Mouse (Mus musculus): Measurements from ENCODE around the gene Suclg2. TPM values are rescaled to one million over a fixed set of nuclear protein-coding genes. Genes with fewer than 3 reads are reported as not detected.

The Suclg2 gene
- polyA plus RNA-seq, 1 experiment from 2014 or later, result 92.2 TPM

DNA sequence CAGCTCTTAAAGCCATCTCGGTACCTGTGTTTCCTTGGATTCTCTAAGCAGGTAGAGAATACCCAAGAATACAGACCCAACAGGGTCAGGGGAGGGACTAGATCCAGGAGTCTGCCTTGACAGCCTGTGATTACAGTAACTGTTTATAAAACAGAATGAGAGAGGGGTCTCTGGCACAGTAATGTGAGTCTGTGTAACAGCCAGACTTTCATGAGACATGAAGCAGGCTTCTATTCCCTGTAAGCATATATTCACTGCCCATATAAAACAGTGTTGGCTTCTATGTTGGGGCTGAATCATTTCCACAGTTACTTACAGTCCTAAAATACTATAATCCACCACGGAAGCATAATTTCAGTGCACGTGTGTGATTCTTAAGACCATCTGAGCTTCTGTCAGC lies 19.3 kb downstream of the Suclg2 start:
- 73% methylated on average over 3 of the region's 3 CpGs for WGBS
- H3K27ac ChIP-seq (replicated peaks), result no peak overlapping the region
- H3K9me3 ChIP-seq, result no peaks in the 10 kb centered on the region
- no peaks in the 10 kb centered on the region for H3K27me3 ChIP-seq (replicated peaks)
- H3K4me3 ChIP-seq, result no peak overlapping the region
- no peaks in the 10 kb centered on the region for H3K36me3 ChIP-seq
- H3K4me2 ChIP-seq, result no peak overlapping the region
- H3K4me1 ChIP-seq, result peaks cover 46% of the 10 kb centered on the region
- no peak for ATAC-seq (ENCODE audit: extremely low read depth, insufficient number of reproducible peaks, low FRiP score, low TSS enrichment)
- no peak overlapping the region for H3K9ac ChIP-seq

DNA sequence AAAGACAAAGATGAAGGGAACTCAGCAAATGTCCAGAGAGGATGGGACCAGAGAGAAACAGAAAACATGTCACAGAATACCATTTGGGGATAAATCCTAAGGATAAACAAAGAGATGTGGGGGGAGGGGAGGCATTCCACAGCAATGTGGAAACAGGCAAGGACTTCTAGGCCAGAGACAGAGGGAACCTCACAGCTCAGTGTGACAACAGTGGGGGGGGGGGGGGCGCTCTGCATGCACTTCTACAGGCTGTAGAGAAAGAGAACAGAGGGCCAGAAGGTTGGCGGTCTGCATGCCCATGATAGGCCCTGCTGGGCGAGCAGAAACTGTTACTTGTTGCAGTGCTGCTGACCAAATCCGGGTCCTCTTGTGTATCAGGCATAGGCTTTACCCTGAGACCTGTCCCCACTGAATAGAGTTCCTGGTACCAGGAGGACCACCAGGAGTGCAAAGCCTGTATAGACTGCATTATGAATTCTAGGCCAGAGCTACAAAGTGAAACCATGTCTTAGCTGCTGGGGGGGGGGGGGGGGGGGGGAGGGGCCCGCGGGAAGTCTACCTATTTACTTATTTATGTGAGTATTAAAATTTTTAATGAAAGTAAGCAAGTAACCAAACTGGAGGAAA lies 20.0 kb downstream of the Suclg2 start:
- H3K4me2 ChIP-seq, result peak overlapping the region; percentile 42
- H3K9ac ChIP-seq, result peak overlapping the region; percentile 40; the same call in 1 of the 2 replicates
- no peak for ATAC-seq (ENCODE audit: extremely low read depth, insufficient number of reproducible peaks, low FRiP score, low TSS enrichment)
- peaks cover 44% of the 10 kb centered on the region for H3K4me1 ChIP-seq
- H3K36me3 ChIP-seq, result no peaks in the 10 kb centered on the region
- no peaks in the 10 kb centered on the region for H3K9me3 ChIP-seq
- no peaks in the 10 kb centered on the region for H3K27me3 ChIP-seq (replicated peaks)
- H3K4me3 ChIP-seq, result no peak overlapping the region
- 32% methylated on average over 3 of the region's 6 CpGs for WGBS
- no peak overlapping the region for H3K27ac ChIP-seq (replicated peaks)

DNA sequence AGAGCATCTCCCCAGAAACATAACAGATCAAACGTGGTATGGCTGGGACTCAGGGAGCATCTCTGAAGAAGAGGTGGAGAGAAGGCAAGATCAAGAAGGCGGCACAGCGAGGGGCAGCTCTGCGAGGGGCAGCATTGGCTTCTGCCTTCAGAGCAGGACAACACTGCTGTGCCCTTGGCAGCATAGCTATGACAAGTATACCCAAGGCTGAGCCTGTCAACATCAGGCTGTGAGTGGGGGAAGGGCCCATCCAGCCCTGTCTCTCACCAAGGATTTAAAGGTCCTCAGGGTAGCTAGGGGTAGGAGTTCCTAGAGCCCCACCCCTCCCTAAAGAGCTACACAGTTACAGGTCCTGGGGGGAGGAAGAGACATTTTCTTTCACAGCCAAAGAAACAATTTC lies 23.7 kb downstream of the Suclg2 start:
- Histone ChIP-seq H3K9ac (no peak overlapping the region), H3K4me3 (no peak overlapping the region), H3K4me1 (peaks cover 46% of the 10 kb centered on the region), H3K9me3 (no peaks in the 10 kb centered on the region), H3K4me2 (no peak overlapping the region), H3K27me3 (replicated peaks) (no peaks in the 10 kb centered on the region), H3K27ac (replicated peaks) (no peak overlapping the region), H3K36me3 (no peaks in the 10 kb centered on the region)
- no peak for ATAC-seq (ENCODE audit: extremely low read depth, insufficient number of reproducible peaks, low FRiP score, low TSS enrichment)
- WGBS, result 56% methylated on average over 4 of the region's 4 CpGs

DNA sequence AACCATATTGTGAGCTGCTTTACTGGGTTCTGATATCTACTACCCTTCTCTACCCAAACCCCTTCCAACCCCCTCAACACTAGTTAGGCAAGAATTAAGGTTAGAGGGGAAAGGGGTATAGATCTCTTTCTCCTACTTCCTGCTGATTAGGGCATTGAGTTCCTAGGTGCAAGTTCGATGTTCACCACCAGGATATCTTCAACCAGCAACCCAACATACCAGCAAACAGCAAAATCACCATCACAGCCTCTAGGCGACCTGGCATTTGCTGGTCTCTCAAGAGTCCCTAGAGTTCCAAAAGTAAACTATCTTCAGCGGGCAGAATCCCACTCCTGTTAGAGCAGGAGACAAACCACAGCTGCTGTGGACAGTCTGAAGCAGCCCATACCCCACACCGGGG lies 33.4 kb downstream of the Suclg2 start:
- 50% methylated on average over 4 of the region's 4 CpGs for WGBS
- Histone ChIP-seq H3K9ac (no peak overlapping the region), H3K4me1 (peaks cover 26% of the 10 kb centered on the region), H3K27ac (replicated peaks) (no peak overlapping the region), H3K4me3 (no peak overlapping the region), H3K36me3 (no peaks in the 10 kb centered on the region), H3K27me3 (replicated peaks) (no peaks in the 10 kb centered on the region), H3K4me2 (no peak overlapping the region), H3K9me3 (no peaks in the 10 kb centered on the region)
- no peak for ATAC-seq (ENCODE audit: extremely low read depth, insufficient number of reproducible peaks, low FRiP score, low TSS enrichment)

DNA sequence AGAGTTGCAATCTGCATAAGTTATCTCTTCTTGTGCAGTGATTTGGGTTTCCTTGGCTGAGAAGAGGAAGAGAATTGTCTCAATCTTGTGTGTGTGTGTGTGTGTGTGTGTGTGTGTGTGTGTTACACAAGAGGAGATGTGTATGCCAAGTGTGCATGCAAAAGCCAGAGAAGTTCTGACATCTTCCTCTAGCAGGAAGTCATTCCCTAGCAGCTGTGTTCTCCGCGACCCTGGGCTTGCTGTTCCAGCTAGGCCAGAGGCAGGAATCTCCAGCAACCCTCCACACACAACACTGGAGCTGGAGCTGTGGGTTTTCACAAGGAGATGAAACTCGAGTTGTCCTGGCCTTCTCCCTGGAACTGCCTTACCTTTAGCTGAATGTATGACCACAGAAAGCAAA lies 38.9 kb downstream of the Suclg2 start:
- H3K4me3 ChIP-seq, result no peak overlapping the region
- no peaks in the 10 kb centered on the region for H3K27me3 ChIP-seq (replicated peaks)
- ATAC-seq (ENCODE audit: extremely low read depth, insufficient number of reproducible peaks, low FRiP score, low TSS enrichment), result no peak
- WGBS, result 41% methylated on average over 3 of the region's 3 CpGs
- H3K9me3 ChIP-seq, result no peaks in the 10 kb centered on the region
- H3K4me1 ChIP-seq, result peaks cover 62% of the 10 kb centered on the region
- H3K27ac ChIP-seq (replicated peaks), result peak overlapping the region; percentile 26; the same call in 1 of the 2 replicates
- H3K9ac ChIP-seq, result no peak overlapping the region; the same call in 1 of the 2 replicates
- H3K36me3 ChIP-seq, result no peaks in the 10 kb centered on the region
- H3K4me2 ChIP-seq, result no peak overlapping the region

DNA sequence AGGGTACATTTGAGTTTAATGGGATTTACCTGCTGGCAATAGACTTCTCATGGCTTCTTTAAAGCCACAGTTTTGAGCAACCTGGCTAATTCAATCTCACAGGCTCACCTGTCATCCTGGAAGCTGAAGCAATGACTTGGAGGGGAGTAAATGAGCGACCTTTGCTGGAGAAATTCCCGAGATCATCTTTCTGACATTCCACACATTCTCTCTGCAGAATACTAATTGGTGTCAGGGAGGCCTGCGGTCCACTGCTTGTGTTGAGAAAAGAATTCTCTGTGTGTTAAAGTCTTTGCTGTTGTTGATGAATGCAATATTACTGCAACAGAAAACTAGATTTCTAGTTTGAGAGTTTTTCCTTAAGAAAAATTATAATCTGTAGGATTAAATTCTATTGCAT lies 39.3 kb downstream of the Suclg2 start:
- no peak overlapping the region for H3K4me3 ChIP-seq
- H3K4me2 ChIP-seq, result no peak overlapping the region
- no peak overlapping the region for H3K27ac ChIP-seq (replicated peaks)
- ATAC-seq (ENCODE audit: extremely low read depth, insufficient number of reproducible peaks, low FRiP score, low TSS enrichment), result no peak
- no peaks in the 10 kb centered on the region for H3K9me3 ChIP-seq
- no peaks in the 10 kb centered on the region for H3K27me3 ChIP-seq (replicated peaks)
- H3K36me3 ChIP-seq, result no peaks in the 10 kb centered on the region
- H3K4me1 ChIP-seq, result peaks cover 66% of the 10 kb centered on the region
- 39% methylated on average over 3 of the region's 3 CpGs for WGBS
- no peak overlapping the region for H3K9ac ChIP-seq

DNA sequence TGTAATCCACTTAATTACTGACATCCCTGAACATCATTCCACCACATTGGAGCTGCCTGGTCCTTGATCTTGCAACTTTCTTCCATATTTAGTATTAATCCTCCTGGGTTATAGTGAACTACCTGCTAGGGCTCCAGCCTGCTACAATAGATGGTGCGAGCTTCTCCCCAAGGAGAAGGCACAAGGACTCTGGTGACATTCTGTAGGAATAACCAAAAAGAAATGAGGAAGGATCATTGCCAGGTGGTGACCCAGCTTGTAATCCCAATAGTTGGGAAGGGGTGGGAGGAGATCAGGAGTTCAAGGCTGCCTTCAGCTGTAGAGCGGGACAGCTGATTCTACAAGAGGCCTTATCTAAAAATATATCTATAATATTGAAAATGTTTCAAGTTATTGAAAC lies 41.6 kb downstream of the Suclg2 start:
- H3K9me3 ChIP-seq, result no peaks in the 10 kb centered on the region
- peaks cover 57% of the 10 kb centered on the region for H3K4me1 ChIP-seq
- H3K4me3 ChIP-seq, result no peak overlapping the region
- no peak overlapping the region for H3K9ac ChIP-seq
- peaks cover under 1% of the 10 kb centered on the region; the same call in 1 of the 2 replicates for H3K36me3 ChIP-seq
- no peak overlapping the region for H3K4me2 ChIP-seq
- 88% methylated on average over 2 of the region's 2 CpGs for WGBS
- H3K27ac ChIP-seq (replicated peaks), result no peak overlapping the region
- no peaks in the 10 kb centered on the region for H3K27me3 ChIP-seq (replicated peaks)
- no peak for ATAC-seq (ENCODE audit: extremely low read depth, insufficient number of reproducible peaks, low FRiP score, low TSS enrichment)

DNA sequence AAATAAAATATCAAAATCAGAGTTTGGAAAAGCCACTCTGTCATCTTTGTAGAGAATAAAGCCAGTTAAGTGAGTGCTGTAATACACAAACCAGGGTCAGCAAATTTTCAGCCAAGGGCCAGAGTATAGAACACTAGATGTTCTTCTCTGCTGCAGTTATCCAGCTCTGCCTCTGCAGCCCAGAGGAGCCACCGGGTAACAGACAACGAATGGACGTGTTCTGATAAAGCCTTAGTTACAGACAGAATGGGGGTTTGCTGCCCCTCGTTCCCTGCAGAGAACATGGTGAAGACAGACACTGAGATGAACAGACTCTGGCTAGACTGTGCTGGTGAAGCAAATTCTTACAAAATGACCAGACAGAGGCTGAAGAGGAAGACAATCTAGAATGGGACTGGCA lies 42.2 kb downstream of the Suclg2 start:
- 9% methylated on average over 4 of the region's 4 CpGs for WGBS
- ATAC-seq (ENCODE audit: extremely low read depth, insufficient number of reproducible peaks, low FRiP score, low TSS enrichment), result no peak
- H3K36me3 ChIP-seq, result peaks cover 6% of the 10 kb centered on the region; the same call in 1 of the 2 replicates
- H3K9ac ChIP-seq, result no peak overlapping the region
- H3K4me1 ChIP-seq, result peaks cover 57% of the 10 kb centered on the region
- no peak overlapping the region for H3K4me3 ChIP-seq
- H3K9me3 ChIP-seq, result peaks cover 4% of the 10 kb centered on the region; the same call in 1 of the 2 replicates
- H3K4me2 ChIP-seq, result no peak overlapping the region
- peak overlapping the region; percentile 22; the same call in 1 of the 2 replicates for H3K27ac ChIP-seq (replicated peaks)
- no peaks in the 10 kb centered on the region for H3K27me3 ChIP-seq (replicated peaks)

DNA sequence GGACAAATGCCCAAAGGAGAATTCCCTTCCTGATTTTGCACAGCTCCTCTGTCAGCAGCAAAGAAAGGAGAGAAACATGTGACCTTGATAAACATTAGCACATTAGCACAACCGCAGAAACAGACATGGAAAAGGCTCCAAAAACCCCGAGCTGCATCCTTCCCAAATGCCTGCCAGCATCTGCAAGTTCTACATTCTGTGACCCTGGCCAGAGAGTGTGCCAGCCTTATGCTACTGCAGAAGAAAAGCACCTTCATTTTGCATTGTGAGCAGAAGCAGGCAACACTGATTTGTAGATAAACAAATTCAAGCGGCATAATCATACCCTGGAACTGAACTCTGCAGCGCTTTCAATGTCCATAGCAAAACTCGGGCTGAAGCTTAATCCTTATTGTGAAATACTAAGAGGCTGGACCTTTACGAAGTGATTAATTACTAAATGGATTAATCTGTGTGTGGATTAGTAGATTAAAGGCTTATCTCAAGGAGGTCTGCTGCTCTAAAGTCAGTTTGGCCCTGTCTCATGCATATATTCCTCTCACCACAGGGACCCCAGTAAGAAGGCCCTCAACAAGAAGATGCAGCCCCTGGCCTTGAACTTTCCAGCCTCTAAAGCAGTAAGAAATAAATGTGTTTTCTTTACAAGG lies 43.4 kb downstream of the Suclg2 start:
- ATAC-seq (ENCODE audit: extremely low read depth, insufficient number of reproducible peaks, low FRiP score, low TSS enrichment), result no peak
- no peak overlapping the region for H3K4me2 ChIP-seq
- H3K27ac ChIP-seq (replicated peaks), result peak overlapping the region; percentile 32; the same call in 1 of the 2 replicates

DNA sequence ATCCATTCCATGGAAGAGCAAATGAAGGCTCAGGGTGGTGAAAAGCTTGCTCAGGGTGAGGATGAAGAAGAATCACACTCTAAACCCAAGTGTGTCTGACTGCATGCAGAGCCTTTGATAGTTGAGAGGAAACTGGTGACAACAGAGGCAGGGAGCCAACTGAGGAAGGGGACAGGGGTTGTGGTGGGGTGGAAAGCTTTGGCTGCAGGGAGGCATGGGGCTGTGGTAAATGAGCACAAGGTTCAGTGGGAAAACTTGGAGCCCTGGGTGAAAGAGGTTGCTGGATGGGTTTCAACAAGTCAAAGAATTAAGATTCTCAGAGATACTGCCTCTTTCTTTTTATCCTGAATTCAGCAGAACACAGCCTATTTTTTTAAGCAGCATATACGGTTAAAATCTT lies 43.9 kb downstream of the Suclg2 start:
- Histone ChIP-seq H3K27ac (replicated peaks) (peak overlapping the region; percentile 32; the same call in 1 of the 2 replicates), H3K4me3 (no peak overlapping the region), H3K4me2 (no peak overlapping the region), H3K9ac (no peak overlapping the region), H3K36me3 (peaks cover 11% of the 10 kb centered on the region; the same call in 1 of the 2 replicates), H3K27me3 (replicated peaks) (no peaks in the 10 kb centered on the region), H3K9me3 (peaks cover 8% of the 10 kb centered on the region; the same call in 1 of the 2 replicates), H3K4me1 (peaks cover 47% of the 10 kb centered on the region)
- ATAC-seq (ENCODE audit: extremely low read depth, insufficient number of reproducible peaks, low FRiP score, low TSS enrichment), result no peak
- 19% methylated on average over 1 of the region's 1 CpGs for WGBS

More for the DNA sequence above, 43.4 kb downstream of the Suclg2 start:
- 39% methylated on average over 6 of the region's 6 CpGs for WGBS
- Histone ChIP-seq H3K27me3 (replicated peaks) (no peaks in the 10 kb centered on the region), H3K9me3 (peaks cover 8% of the 10 kb centered on the region; the same call in 1 of the 2 replicates), H3K36me3 (peaks cover 11% of the 10 kb centered on the region; the same call in 1 of the 2 replicates), H3K9ac (0 out of 2 replicates have a peak overlapping the region, but pooled peaks have one; percentile 9), H3K4me3 (no peak overlapping the region), H3K4me1 (peaks cover 52% of the 10 kb centered on the region)

DNA sequence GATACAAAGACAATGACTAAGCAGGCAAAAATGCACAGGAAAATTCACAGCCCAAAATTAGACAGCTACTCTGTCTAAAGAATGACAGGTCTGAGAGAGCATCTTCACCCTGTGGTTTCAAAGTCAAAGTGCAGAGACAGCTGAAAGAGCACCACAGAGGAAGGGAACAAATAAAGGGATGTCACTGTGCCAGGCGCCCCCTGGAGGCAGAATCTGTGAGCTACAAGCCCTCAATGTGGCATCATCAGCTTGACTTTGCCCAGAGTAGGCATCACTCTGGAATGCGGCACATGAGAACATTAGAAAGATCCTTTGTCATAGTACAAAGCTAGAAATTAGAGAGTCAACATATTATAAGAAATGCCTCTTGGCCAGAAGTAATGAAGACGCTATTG lies 49.3 kb downstream of the Suclg2 start:
- peaks cover 11% of the 10 kb centered on the region for H3K4me1 ChIP-seq
- H3K9me3 ChIP-seq, result peaks cover 8% of the 10 kb centered on the region; the same call in 1 of the 2 replicates
- no peak overlapping the region for H3K27ac ChIP-seq (replicated peaks)
- no peak for ATAC-seq (ENCODE audit: extremely low read depth, insufficient number of reproducible peaks, low FRiP score, low TSS enrichment)
- H3K36me3 ChIP-seq, result peaks cover 13% of the 10 kb centered on the region; the same call in 1 of the 2 replicates
- H3K4me2 ChIP-seq, result no peak overlapping the region
- no peak overlapping the region for H3K9ac ChIP-seq
- no peak overlapping the region for H3K4me3 ChIP-seq
- H3K27me3 ChIP-seq (replicated peaks), result no peaks in the 10 kb centered on the region
- 58% methylated on average over 3 of the region's 3 CpGs for WGBS
